Comparison of ENCODE assay signal across 9 mouse cellular contexts in genomic region chr17:71474128-71474527, GRCm38 (mm10). TPM values are rescaled to one million over a fixed set of nuclear protein-coding genes. Genes with fewer than 3 reads are reported as not detected.
DNase-seq lines count a peak whose midpoint lies in the region; ATAC-seq and TF ChIP-seq lines count a peak whose summit lies in the region.
"Had no signal": no experiment of that assay in that cellular context is flagged by ENCODE, and none has a peak within 500 bp of the region (broad histone marks: within the 10 kb centered on the region; RNA-seq: fewer than 3 reads in every experiment).

No protein-coding gene starts in this region.

- intact Hi-C loops in left cerebral cortex, postnatal 10 days (cut with DNase I), result no loop called here

- no peak overlapping the region for H3K27ac ChIP-seq in intestine, embryonic 16.5 days (ENCODE audit: low read length)
- peak overlapping the region; percentile 73; the same call in 1 of the 2 replicates for H3K27ac ChIP-seq in small intestine, adult 2 months (ENCODE audit: insufficient read depth, low read depth, low read length)

- peak overlapping the region; percentile 98 for H3K9ac ChIP-seq in intestine, embryonic 16.5 days (ENCODE audit: low read depth, low read length)

- no peaks in the 10 kb centered on the region for H3K9me3 ChIP-seq in intestine, embryonic 16.5 days (ENCODE audit: control insufficient read depth, low read length)

- no peak for TF ChIP-seq POLR2A in small intestine, adult 2 months (IDR thresholded peaks at IDR 0.05; ENCODE audit: low read depth, low read length)

- no peaks in the 10 kb centered on the region for H3K36me3 ChIP-seq in intestine, embryonic 16.5 days (ENCODE audit: control insufficient read depth, insufficient read depth, low read length)
- no peaks in the 10 kb centered on the region for H3K36me3 ChIP-seq in small intestine, adult 2 months (ENCODE audit: control insufficient read depth, insufficient read depth, low read length)

- no peak for ATAC-seq in intestine, embryonic 16.5 days

- H3K4me2 ChIP-seq in intestine, embryonic 16.5 days (ENCODE audit: low read depth, low read length), result peak overlapping the region; percentile 67

- peaks cover 11% of the 10 kb centered on the region for H3K4me1 ChIP-seq in intestine, embryonic 16.5 days (ENCODE audit: control insufficient read depth, insufficient read depth, low read length)
- peaks cover 8% of the 10 kb centered on the region; the same call in 1 of the 2 replicates for H3K4me1 ChIP-seq in small intestine, adult 2 months (ENCODE audit: control insufficient read depth, insufficient read depth, insufficient read length, low read length)

- H3K4me3 ChIP-seq in intestine, embryonic 16.5 days (ENCODE audit: low read length), result peak overlapping the region; percentile 94
- H3K4me3 ChIP-seq in small intestine, adult 2 months (ENCODE audit: low read depth, low read length), result peak overlapping the region; percentile 97

- WGBS in intestine, embryonic 16.5 days, result 17% methylated on average over 8 of the region's 8 CpGs
- WGBS in small intestine, adult 2 months, result 13% methylated on average over 8 of the region's 8 CpGs

- H3K27me3 ChIP-seq in intestine, embryonic 16.5 days (replicated peaks; ENCODE audit: control insufficient read depth, insufficient read depth, low read length), result no peaks in the 10 kb centered on the region
- no peaks in the 10 kb centered on the region for H3K27me3 ChIP-seq in small intestine, adult 2 months (ENCODE audit: control insufficient read depth, insufficient read depth, low read length)
- H3K27me3 ChIP-seq: Patski had no signal

- peak; percentile 28 for DNase-seq in cerebellum, adult 9-11 months
- no peak for DNase-seq in cerebellum, postnatal 25 days
- DNase-seq in thymus, postnatal 0 days (ENCODE audit: low spot score), result peak; percentile 26
- DNase-seq in thymus, postnatal 4 days, result no peak
- no peak for DNase-seq in right cerebral cortex, postnatal 25 days
- no peak for DNase-seq in left cerebral cortex, postnatal 10 days (ENCODE audit: extremely low spot score in 1 of 2, low spot score in 2 of 2)

- TF ChIP-seq CTCF in small intestine, adult 2 months (IDR thresholded peaks at IDR 0.05; ENCODE audit: extremely low read depth, insufficient read length, insufficient replicate concordance, low read depth, low read length), result no peak

RNA-seq across cellular contexts. Expression of gene Smchd1, which starts 1.0 kb away (rescaled TPM):
- polyA plus RNA-seq in thymus, postnatal 0 days (2015; fragmentation: Nextera tagmentation; extraction: Ambion mirVana), result 66.3 and 75.3 TPM in 2 replicates
- 30.5 and 35.0 TPM in 2 replicates for polyA plus RNA-seq in intestine, embryonic 16.5 days (2015; fragmentation: Nextera tagmentation; extraction: Ambion mirVana)
- 1.4 and 2.3 TPM in 2 replicates for polyA plus RNA-seq in small intestine, adult 2 months (2012; rRNA removed)
- 10 to 100 TPM; 32.6 to 33.2 TPM for total RNA-seq in left cerebral cortex, postnatal 10 days (2021)

RNA-seq across cellular contexts. Expression of gene Gm4707, which starts 14.4 kb away (rescaled TPM):
- polyA plus RNA-seq in thymus, postnatal 0 days (2015; fragmentation: Nextera tagmentation; extraction: Ambion mirVana), result 0.91 and 2.8 TPM in 2 replicates
- polyA plus RNA-seq in intestine, embryonic 16.5 days (2015; fragmentation: Nextera tagmentation; extraction: Ambion mirVana), result 1.2 and 1.8 TPM in 2 replicates
- 0.10 and 0.20 TPM in 2 replicates for polyA plus RNA-seq in small intestine, adult 2 months (2012; rRNA removed)
- 1 to 10 TPM; 1.6 to 2.9 TPM for total RNA-seq in left cerebral cortex, postnatal 10 days (2021)

RNA-seq across cellular contexts. Expression of gene Ndc80, which starts 52.5 kb away (rescaled TPM):
- 56.9 and 60.6 TPM in 2 replicates for polyA plus RNA-seq in thymus, postnatal 0 days (2015; fragmentation: Nextera tagmentation; extraction: Ambion mirVana)
- 30.4 and 33.7 TPM in 2 replicates for polyA plus RNA-seq in intestine, embryonic 16.5 days (2015; fragmentation: Nextera tagmentation; extraction: Ambion mirVana)
- polyA plus RNA-seq in small intestine, adult 2 months (2012; rRNA removed), result 0.08 TPM in 2 replicates
- total RNA-seq in left cerebral cortex, postnatal 10 days (2021), result 1 to 10 TPM; 1.7 to 2.0 TPM

Comparison
In these comparisons a context has a peak if more than half of its experiments do, and no peak if none do; other contexts are left out.
1. DNase-seq: peak in cerebellum, adult 9-11 months (single experiment) and thymus, postnatal 0 days (single experiment); none in cerebellum, postnatal 25 days (0 of 2), thymus, postnatal 4 days (single experiment), right cerebral cortex, postnatal 25 days (single experiment) and left cerebral cortex, postnatal 10 days (0 of 2).
2. RNA of gene Ndc80, which starts 52.5 kb away (polyA plus RNA-seq): 56.9 to 60.6 TPM in thymus, postnatal 0 days and 30.4 to 33.7 TPM in intestine, embryonic 16.5 days; 0.08 TPM in small intestine, adult 2 months; every median in the first group is over 10 times any median in the second.